Mouse (Mus musculus): ENCODE data around the gene A2m. TPM values are rescaled to one million over a fixed set of nuclear protein-coding genes. Genes with fewer than 3 reads are reported as not detected.

Gene A2m
- polyA plus RNA-seq (2012; rRNA removed) = 0.56 and 1.0 TPM in 2 replicates

DNA sequence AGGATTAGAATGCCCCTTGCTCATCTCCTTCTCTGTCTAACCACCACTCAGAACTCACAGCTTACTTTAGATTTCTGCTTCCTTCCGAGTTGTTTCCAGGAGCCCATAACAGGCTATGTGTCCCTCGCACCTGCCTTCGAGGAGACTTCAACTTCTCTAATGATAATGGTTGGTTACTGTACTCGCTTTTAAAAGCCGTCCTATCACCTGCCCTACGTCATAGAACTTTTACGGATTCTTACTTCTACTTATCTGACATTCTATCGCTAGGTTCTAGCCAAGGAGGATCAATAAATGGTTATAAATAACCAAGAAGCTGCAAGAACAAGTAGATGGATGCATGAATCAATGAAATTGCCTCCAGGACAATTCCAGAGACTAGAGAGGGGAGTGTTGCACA is at the start of gene A2m:
TSS of gene A2m (plus strand) at position 301 of the 400 bp plus-strand sequence.
- H3K4me3 ChIP-seq (ENCODE audit: insufficient read depth, low read length) = no peak within 1 kb of the TSS
- no peaks in the 10 kb centered on the region for H3K4me1 ChIP-seq (ENCODE audit: control insufficient read depth, insufficient read depth, low read length)
- no peak within 1 kb of the TSS for H3K27ac ChIP-seq (ENCODE audit: insufficient read depth, low read length)
- TF ChIP-seq POLR2A (IDR thresholded peaks at IDR 0.05; ENCODE audit: extremely low read depth, insufficient read depth, low read length) (no peak), CTCF (IDR thresholded peaks at IDR 0.05; ENCODE audit: extremely low read depth, insufficient read depth, low read length) (no peak)

DNA sequence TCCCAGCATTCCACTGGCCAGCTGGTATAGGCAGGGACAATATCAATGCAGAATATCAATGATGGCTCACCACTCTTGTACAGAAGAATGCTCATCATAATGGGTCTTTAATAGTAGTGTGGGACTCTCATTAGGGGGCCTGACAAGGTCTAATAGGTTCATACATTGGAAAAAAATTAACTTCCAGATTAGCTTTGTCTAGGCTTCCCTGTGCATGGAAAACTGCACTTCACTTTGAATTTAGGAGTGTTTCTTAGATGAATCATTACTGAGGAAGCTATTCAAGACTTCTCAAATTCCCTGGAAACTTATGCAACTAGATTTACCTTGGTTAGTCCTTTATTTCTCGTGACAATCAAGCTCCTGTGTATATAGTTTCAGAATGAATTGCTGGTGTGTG is 45.0 kb upstream of the A2m start:
- no peak for TF ChIP-seq CTCF (IDR thresholded peaks at IDR 0.05; ENCODE audit: extremely low read depth, insufficient read depth, low read length)
- no peak for TF ChIP-seq POLR2A (IDR thresholded peaks at IDR 0.05; ENCODE audit: extremely low read depth, insufficient read depth, low read length)
- Histone ChIP-seq H3K4me1 (ENCODE audit: control insufficient read depth, insufficient read depth, low read length) (no peaks in the 10 kb centered on the region), H3K27ac (ENCODE audit: insufficient read depth, low read length) (no peak overlapping the region), H3K4me3 (ENCODE audit: insufficient read depth, low read length) (no peak overlapping the region)

DNA sequence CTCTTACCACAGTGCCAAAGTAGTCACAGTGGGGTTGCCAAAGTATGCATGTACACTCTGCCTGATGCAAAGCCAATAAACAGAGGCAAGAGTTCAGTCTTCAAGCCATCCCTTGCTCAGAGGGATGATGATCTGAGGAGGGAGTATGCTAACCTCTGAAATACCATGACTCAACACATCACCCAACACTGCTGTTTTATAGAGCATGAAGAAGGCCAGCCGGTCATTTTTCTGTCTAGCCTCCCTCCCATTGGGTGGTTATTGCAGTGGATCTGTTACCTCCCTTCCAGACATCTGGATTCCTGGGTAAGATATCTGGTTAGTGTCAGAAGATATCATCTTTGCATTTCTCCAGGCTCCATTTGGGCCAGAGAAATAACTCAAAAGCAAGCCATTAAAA is 34.2 kb upstream of the A2m start:
- Histone ChIP-seq H3K4me3 (ENCODE audit: insufficient read depth, low read length) (no peak overlapping the region), H3K4me1 (ENCODE audit: control insufficient read depth, insufficient read depth, low read length) (no peaks in the 10 kb centered on the region), H3K27ac (ENCODE audit: insufficient read depth, low read length) (no peak overlapping the region)
- TF ChIP-seq CTCF (IDR thresholded peaks at IDR 0.05; ENCODE audit: extremely low read depth, insufficient read depth, low read length) (no peak), POLR2A (IDR thresholded peaks at IDR 0.05; ENCODE audit: extremely low read depth, insufficient read depth, low read length) (no peak)

DNA sequence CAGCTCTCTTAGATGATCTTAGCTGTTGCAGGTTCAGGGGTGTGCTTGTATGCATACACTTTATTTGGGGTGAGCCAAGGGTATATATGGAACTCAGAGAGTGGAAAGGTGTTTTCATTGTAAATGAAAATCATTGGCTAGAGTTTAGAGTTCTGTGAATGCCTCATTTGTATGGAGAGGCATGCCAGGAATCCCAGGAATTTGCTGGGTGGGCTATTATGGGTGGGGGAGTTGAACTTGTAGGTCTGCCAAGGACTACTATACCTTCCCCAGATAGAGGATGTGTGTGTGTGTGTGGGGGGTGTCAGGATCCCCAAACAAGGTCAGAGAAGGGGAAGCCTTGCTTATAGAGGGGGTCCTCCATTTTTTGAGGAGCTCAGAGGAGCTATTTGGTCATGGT is 27.3 kb upstream of the A2m start:
- Histone ChIP-seq H3K27ac (ENCODE audit: insufficient read depth, low read length) (no peak overlapping the region), H3K4me1 (ENCODE audit: control insufficient read depth, insufficient read depth, low read length) (no peaks in the 10 kb centered on the region), H3K4me3 (ENCODE audit: insufficient read depth, low read length) (no peak overlapping the region)
- TF ChIP-seq CTCF (IDR thresholded peaks at IDR 0.05; ENCODE audit: extremely low read depth, insufficient read depth, low read length) (no peak), POLR2A (IDR thresholded peaks at IDR 0.05; ENCODE audit: extremely low read depth, insufficient read depth, low read length) (no peak)

DNA sequence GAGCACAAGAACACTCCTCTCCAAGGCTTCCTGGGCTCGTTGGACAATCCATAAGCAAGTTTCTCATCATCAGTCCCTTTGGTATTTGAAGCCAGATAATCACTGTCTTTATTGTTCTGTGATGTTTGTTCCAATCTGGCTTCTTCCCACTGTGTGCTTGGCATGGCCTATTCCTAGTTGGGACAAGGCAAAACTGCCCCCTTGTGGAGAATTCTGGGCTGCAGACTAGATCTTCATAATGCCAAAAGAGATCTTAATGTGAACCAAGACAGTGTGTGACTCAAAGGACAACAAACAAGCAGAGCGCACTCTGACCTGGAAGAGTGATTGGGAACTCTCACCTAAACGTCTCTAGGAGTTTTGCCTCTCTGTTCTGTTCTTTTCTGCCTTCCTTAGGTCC is 23.4 kb upstream of the A2m start:
- TF ChIP-seq CTCF (IDR thresholded peaks at IDR 0.05; ENCODE audit: extremely low read depth, insufficient read depth, low read length) (peak; percentile 16; the same call in 1 of the 2 replicates), POLR2A (IDR thresholded peaks at IDR 0.05; ENCODE audit: extremely low read depth, insufficient read depth, low read length) (no peak)
- Histone ChIP-seq H3K4me3 (ENCODE audit: insufficient read depth, low read length) (no peak overlapping the region), H3K27ac (ENCODE audit: insufficient read depth, low read length) (no peak overlapping the region), H3K4me1 (ENCODE audit: control insufficient read depth, insufficient read depth, low read length) (no peaks in the 10 kb centered on the region)

DNA sequence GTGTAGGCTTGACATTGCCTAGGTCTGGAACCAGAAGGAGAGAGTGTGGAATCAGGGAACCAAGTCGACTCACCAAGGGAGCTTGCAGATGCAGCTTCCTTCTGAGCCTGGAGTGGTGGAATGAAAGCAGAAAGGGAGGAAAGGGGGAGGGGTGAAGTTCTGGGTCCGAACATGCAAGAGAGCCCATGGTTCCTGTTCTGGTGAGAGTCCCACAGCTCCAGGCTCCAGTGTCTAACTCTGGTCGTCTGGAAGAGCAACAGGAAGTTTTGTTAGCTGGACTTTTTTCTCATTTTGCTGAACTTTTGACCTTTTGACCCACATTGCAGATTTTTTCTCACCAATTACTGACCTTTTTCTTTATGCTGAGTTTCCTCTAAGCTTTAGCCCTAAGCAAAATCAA is 17.7 kb upstream of the A2m start:
- H3K4me1 ChIP-seq (ENCODE audit: control insufficient read depth, insufficient read depth, low read length) = no peaks in the 10 kb centered on the region

DNA sequence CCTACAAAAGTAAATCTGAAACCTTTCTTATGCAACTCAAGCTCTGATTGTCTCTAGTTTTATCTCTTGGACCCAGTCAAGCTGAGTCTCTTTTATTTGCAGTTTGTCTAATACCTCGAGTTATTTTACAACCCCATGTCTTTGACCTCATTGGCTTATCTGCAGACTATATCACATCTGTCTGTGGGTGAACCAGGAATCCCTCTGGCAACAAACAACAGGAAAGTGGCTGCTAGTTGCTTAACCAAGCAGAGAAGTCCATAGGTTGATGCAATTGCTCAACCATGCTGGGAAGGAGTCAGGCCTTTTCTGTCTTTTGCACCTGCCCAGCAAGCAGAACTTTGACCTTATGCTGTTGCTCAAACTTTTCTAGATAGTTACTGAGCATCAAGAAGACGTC is 12.7 kb upstream of the A2m start:
- no peaks in the 10 kb centered on the region for H3K4me1 ChIP-seq (ENCODE audit: control insufficient read depth, insufficient read depth, low read length)
- no peak overlapping the region for H3K27ac ChIP-seq (ENCODE audit: insufficient read depth, low read length)
- TF ChIP-seq CTCF (IDR thresholded peaks at IDR 0.05; ENCODE audit: extremely low read depth, insufficient read depth, low read length) = no peak
- TF ChIP-seq POLR2A (IDR thresholded peaks at IDR 0.05; ENCODE audit: extremely low read depth, insufficient read depth, low read length) = no peak
- no peak overlapping the region for H3K4me3 ChIP-seq (ENCODE audit: insufficient read depth, low read length)

More for the DNA sequence above, 17.7 kb upstream of the A2m start:
- Histone ChIP-seq H3K4me3 (ENCODE audit: insufficient read depth, low read length) (no peak overlapping the region), H3K27ac (ENCODE audit: insufficient read depth, low read length) (no peak overlapping the region)
- TF ChIP-seq CTCF (IDR thresholded peaks at IDR 0.05; ENCODE audit: extremely low read depth, insufficient read depth, low read length) = no peak
- no peak for TF ChIP-seq POLR2A (IDR thresholded peaks at IDR 0.05; ENCODE audit: extremely low read depth, insufficient read depth, low read length)

DNA sequence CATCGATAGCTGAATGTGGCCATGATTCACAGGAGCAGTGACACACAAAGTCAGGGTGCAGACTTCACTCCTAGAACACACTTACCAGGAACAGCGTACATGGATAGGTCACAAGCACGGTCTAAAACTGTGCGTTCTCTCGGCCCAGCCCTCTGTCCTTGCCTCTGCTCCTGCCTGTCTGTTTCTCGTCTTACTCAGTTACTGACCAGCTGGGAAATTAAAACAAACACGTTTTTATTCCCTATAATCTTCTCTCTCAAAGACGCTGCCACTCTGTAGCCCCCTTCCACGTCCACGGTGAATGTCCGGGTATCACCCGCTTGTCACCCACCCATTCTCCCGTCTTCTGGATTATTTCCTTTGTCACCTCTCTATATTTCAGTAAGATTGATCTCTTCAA is 656 bp upstream of the A2m start:
- Histone ChIP-seq H3K4me1 (ENCODE audit: control insufficient read depth, insufficient read depth, low read length) (no peaks in the 10 kb centered on the region), H3K4me3 (ENCODE audit: insufficient read depth, low read length) (no peak overlapping the region), H3K27ac (ENCODE audit: insufficient read depth, low read length) (no peak overlapping the region)
- TF ChIP-seq CTCF (IDR thresholded peaks at IDR 0.05; ENCODE audit: extremely low read depth, insufficient read depth, low read length) (no peak), POLR2A (IDR thresholded peaks at IDR 0.05; ENCODE audit: extremely low read depth, insufficient read depth, low read length) (no peak)

DNA sequence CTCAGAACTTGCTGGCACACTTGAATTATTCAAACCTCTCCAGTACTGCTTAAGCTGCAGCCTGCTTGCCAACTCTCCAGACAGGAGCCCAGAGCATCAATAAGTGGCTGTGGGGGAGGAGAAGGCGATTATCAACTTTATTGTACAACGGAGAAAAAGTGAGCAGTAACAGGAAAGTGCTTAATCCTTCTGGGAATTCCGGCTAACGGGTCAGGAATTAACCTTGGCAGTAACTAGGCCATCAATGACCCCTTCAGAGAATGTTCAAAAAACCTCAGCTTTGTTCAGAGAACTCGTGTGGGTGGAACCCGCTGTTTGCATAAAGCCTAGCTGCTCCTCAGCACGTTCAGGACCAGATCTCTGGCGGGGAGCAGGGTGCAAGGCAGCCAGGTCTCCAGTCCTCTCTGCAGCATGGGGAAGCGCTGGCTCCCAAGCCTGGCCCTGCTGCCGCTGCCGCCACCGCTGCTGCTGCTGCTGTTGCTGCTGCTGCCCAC is 749 bp downstream of the A2m start:
- H3K4me3 ChIP-seq (ENCODE audit: insufficient read depth, low read length) = no peak overlapping the region
- H3K4me1 ChIP-seq (ENCODE audit: control insufficient read depth, insufficient read depth, low read length) = no peaks in the 10 kb centered on the region
- H3K27ac ChIP-seq (ENCODE audit: insufficient read depth, low read length) = no peak overlapping the region
- no peak for TF ChIP-seq CTCF (IDR thresholded peaks at IDR 0.05; ENCODE audit: extremely low read depth, insufficient read depth, low read length)
- TF ChIP-seq POLR2A (IDR thresholded peaks at IDR 0.05; ENCODE audit: extremely low read depth, insufficient read depth, low read length) = no peak

DNA sequence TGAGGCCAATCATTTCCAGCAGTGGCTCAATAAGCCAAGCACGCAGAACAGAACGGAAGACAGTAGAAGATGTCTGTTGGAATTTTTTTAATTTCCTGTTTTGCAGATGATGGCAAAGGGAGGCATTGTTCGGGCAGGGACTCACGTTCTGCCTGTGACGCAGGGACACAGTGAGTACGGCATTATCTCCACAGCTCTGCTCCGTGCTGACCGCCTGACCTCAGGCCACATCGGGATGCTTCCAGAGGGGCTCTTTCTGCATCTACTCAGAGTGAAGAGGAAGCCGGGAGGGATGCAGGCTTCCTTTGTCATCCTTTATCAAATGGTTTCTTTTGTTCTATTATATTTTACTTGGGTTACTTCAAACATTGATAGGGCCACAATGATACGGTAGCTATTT is 13.3 kb downstream of the A2m start:
- Histone ChIP-seq H3K4me1 (ENCODE audit: control insufficient read depth, insufficient read depth, low read length) (no peaks in the 10 kb centered on the region), H3K4me3 (ENCODE audit: insufficient read depth, low read length) (no peak overlapping the region), H3K27ac (ENCODE audit: insufficient read depth, low read length) (no peak overlapping the region)
- TF ChIP-seq CTCF (IDR thresholded peaks at IDR 0.05; ENCODE audit: extremely low read depth, insufficient read depth, low read length) (no peak), POLR2A (IDR thresholded peaks at IDR 0.05; ENCODE audit: extremely low read depth, insufficient read depth, low read length) (no peak)

Other genes starting within 250 kb of the A2m start
- 75.7 and 85.0 TPM in 2 replicates for gene Iqsec3, start 161.7 kb upstream of the A2m start, polyA plus RNA-seq (2012; rRNA removed)
- gene Gm7298, start 97.6 kb downstream of the A2m start, polyA plus RNA-seq (2012; rRNA removed) = not detected in 2 replicates
- gene Mug1, start 203.2 kb downstream of the A2m start, polyA plus RNA-seq (2012; rRNA removed) = not detected in 2 replicates